Mouse (Mus musculus) large intestine, adult 2 months (tissue): Measurements from ENCODE around the gene Mup22. TPM values are rescaled to one million over a fixed set of nuclear protein-coding genes. Genes with fewer than 3 reads are reported as not detected.
"Not testable (repeated sequence)": the region's sequence is repeated elsewhere in the genome, so short reads cannot be mapped to it uniquely, and the experiment has no call there.

Experiments
- DNase-seq: peaks from one replicate; pipeline ENCODE4 v3.0.0-alpha.2; 2012; ENCODE audit warnings: low read depth, low spot score
- WGBS: fragments of 180-500 bp; shearing (Covaris S2); methylation state at CpG from one replicate; pipeline ENCODE4 v1.1.7; 2018; 5-methylcytosine and 5-hydroxymethylcytosine counted together
- polyA plus RNA-seq: library from polyadenylated mRNA; depleted of rRNA; stranded (reverse); fragments of >200 nt; gene quantifications from 2 replicates; pipeline ENCODE4 v1.2.3, GENCODE M21; 2012; rRNA removed

Gene Mup22
- polyA plus RNA-seq, result not detected in 2 replicates

GRCm38 (mm10) chr4:60821363-60821762, at the start of gene Mup22:
Mup22 (minus strand) TSS chr4:60821463.
- not testable (repeated sequence) for DNase-seq
- WGBS, result 72% methylated on average over 4 of the region's 4 CpGs

GRCm38 (mm10) chr4:60840889-60841288, 19.6 kb upstream of the Mup22 start:
- DNase-seq, result not testable (repeated sequence)

Other genes starting within 250 kb of the Mup22 start
- not detected in 2 replicates for gene Mup10, start 239.3 kb downstream of the Mup22 start, polyA plus RNA-seq
- gene Mup11, start 159.1 kb downstream of the Mup22 start, polyA plus RNA-seq, result not detected in 2 replicates
- not detected in 2 replicates for gene Mup12, start 80.1 kb downstream of the Mup22 start, polyA plus RNA-seq